Mouse (Mus musculus): ENCODE results near the gene E330017A01Rik.

- TF ChIP-seq POLR2A (IDR thresholded peaks at IDR 0.05; ENCODE audit: extremely low read depth, insufficient read depth, low read length) (no peak), CTCF (IDR thresholded peaks at IDR 0.05; ENCODE audit: extremely low read depth, insufficient read depth, low read length) (no peak)
These were observed 45.4 kb upstream of the E330017A01Rik start for GRCm38 (mm10) chr16:58683911-58684310.

Measured in cortical plate, adult 2 months (tissue).